Mouse (Mus musculus) spleen, adult 2 months (tissue): ENCODE measurements around the gene 1700013F07Rik.

Experiments used
- CTCF ChIP-seq: fragments of 200-500 bp; IDR thresholded peaks from 2 replicates; pipeline ENCODE4 v1.5.1; 2011; ENCODE audit warnings: mild to moderate bottlenecking, inconsistent platforms; ENCODE audit not compliant: insufficient read depth, insufficient read length, insufficient replicate concordance; ENCODE audit errors: extremely low read depth
- POLR2A ChIP-seq: fragments of 200-500 bp; IDR thresholded peaks from 2 replicates; pipeline ENCODE4 v1.6.1; 2011; ENCODE audit warnings: low read depth, low read length, inconsistent platforms

DNA sequence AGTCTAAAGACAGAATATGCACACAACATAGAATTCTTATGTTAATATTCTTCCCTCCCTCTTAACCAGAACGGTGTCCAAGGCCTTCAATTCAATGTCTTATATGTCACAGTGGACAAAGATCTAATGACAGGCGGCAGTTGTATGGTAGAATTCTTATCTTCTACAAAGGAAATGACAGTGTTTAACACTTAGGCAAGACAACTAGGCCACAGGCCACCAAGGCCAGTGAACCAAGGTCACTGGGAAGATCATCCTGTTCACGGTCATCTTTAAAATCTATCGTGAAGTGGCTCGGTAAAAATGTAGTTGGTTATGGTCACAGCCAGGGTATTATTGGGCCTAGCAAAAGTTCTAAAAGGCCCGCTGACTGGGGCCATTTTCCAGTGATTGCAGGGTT, at the start of gene 1700013F07Rik:
- no peak for TF ChIP-seq CTCF
- TF ChIP-seq POLR2A, result no peak
